Mouse (Mus musculus): ENCODE data around the gene Rnd1. TPM values are rescaled to one million over a fixed set of nuclear protein-coding genes. Genes with fewer than 3 reads are reported as not detected.
A peak's percentile ranks its signal among the peaks of the same experiment; 100 is the strongest.

Gene Rnd1
- total RNA-seq, 2 experiments from 2014 or later: 53.9 to 64.1 TPM

DNA sequence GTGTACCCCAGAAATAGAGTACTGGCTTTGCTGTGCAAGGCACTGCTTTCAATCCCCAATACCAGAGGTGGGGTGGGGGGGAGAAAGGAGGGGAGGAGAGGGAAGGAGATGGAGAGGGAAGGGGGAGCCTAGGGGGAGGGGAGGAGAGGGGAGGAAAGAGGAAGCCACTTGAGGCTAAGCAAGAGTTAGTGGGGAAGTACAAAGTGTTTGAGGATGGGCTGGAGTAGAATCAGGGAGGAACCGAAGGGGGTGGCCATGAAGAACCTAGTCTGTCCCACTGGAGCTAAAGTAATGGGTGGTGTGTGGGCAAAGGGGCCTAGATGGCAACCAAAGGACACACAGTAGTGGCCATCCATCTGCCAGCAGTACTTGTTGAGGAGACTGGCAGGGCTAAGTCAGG lies 6.5 kb upstream of the Rnd1 start:
- no peak for DNase-seq (ENCODE audit: low spot score in 2 of 2)
- intact Hi-C loops (cut with DNase I): no loop called here

DNA sequence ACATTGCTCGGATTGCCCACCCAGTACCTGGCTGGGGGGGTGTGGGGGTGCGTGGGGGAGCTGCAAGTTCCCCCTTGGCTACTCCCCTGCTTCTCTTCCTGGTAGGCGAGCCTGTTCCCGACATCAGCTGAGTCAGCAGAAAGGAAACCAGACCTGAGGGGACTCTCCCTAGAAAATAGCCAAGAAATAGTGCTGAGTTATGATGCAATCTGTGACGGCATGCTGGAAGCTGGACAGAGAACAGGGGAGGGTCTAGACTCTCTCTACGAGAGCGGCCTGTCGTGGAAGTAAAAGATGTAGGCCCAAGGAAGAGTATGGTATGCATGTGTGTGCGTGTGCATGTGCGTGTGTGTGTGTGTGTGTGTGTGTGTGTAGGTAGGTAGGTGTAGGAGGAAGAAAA lies 5.9 kb upstream of the Rnd1 start:
- no peak for DNase-seq (ENCODE audit: low spot score in 2 of 2)
- intact Hi-C loops (cut with DNase I): no loop called here

DNA sequence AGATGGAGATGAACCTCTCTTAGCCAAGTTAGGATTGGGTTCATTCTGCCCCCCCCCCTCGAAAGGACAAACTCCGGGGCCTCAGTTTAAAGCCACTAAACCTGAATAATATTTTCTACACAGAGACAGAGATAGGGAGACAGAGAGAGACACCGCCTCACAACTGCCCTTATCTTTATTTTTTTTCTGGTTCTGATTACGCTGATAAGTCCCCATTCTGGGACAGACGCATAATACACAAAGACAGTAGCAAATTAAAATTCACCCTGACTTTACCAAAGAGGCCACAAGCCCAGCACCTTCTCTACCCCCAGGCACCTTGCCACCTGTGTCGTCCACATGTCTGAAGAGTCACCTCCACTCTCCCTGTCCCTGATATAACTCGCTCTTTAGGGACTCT lies 4.4 kb upstream of the Rnd1 start:
- intact Hi-C loops (cut with DNase I): no loop called here
- DNase-seq (ENCODE audit: low spot score in 2 of 2): no peak

DNA sequence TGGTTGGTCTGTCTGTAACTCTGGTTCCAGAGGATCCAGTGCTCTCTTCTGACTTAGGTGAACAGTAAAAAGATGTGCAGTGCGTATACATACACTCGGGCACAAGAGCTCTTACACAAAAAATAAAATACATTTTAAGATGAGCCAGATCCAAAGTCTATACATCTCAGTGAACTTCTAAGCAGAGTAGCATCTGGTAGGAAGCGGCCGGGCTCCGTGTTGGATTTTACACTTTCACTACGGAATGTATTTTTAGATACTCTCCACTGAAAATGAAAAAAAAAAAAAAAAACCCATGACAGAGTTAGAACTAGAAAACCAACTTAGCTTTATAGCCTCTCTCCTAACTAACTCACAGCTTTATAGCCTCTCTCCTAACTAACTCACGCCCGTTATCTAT lies 3.4 kb upstream of the Rnd1 start:
- DNase-seq (ENCODE audit: low spot score in 2 of 2): no peak
- intact Hi-C loops (cut with DNase I): no loop called here

DNA sequence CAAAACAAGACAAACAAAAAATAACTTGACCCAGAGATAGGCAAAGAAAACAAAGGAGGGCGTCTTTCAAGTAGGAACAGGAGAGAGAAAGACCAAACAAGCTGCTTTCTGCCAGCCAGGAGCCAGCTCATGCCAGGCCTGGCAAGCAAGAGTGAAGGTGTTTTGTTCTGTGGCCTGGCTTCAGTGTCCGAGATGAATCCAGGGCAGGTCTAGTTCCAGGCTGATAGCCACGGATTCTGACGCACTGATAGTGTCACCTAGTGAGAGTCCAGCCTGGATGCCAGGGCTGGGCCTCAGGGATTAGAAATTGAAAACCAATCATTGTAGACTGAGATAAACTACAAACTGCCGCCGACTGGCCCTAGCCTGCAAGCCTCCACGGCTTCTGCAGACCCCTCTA lies 716 bp upstream of the Rnd1 start:
- intact Hi-C loops (cut with DNase I): no loop called here
- no peak for DNase-seq (ENCODE audit: low spot score in 2 of 2)

DNA sequence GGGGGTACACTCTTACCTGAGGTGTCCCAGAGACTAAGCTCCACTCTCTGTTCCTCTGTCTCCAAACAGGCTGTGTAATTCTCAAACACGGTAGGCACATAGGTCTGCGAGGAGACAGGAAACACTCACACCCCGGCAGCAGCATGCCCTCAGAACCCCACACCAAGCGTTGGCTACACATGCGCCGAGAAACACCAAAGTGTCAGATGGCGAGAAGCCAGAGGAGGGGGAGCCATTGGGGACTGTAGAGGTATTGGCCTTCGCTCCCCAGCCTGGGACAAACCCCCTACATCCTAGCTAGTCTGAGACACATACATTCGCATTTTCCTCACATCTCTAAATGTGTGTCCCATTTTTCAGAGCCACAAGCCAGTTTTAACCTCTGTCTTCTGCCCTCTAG lies 790 bp downstream of the Rnd1 start:
- intact Hi-C loops (cut with DNase I): no loop called here

DNA sequence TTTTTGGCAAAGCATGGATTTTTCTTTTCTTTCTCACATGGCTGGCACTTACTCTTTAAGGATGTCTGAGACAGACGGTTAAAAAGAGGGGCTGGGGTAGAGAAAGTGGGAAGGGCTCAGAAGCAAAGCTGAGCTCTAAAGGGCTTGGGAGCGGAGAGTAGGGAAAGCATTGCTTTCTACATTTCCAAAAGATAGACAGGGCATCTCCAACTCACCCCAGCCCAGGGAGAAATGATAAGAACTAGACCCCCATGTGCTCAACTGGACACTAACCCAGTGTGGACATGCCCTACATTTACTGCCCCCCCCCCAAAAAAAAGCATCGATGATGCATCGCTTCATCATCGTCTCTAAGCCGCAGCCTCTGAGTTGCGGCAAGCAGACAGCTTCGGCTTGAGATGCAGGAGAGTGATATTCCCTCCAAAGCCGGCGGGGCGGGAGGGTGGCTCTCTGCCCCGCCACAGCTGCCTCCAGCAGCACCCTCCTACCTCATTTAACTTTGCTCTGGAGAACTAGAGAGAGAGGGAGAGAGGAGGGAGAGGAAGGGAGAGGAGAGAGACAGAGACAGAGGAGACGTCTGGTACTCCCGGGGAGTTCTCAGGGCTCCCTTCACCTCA lies 1.5 kb downstream of the Rnd1 start:
- DNase-seq (ENCODE audit: low spot score in 2 of 2): no peak
- intact Hi-C loops (cut with DNase I): no loop called here

More for the DNA sequence above, 790 bp downstream of the Rnd1 start:
- no peak for DNase-seq (ENCODE audit: low spot score in 2 of 2)

DNA sequence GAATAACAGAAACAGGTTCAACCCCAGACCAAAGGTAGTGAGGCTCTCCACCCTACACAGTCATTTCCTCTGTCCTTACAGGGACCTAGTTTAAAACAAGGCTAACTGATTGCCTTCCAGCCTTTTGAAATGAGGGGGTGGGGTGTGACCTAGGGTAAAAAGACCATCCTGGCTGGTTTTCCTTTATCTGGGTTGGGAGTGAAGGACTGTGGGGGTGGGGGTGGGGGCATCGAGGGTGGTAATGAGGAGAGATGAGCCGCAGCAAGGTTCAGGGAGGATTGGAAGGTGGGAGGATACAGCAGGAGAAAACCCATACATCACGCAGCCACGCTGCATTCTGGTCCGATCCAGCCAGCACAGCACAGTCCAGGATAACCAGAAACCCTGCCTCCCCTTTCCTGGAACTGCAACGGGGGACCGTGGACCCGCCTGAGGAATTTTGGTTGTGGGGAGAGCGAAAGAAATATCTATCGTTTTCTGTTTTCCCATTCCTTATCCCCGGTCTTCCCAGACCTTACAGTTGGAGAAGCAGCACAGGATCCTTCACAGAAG lies 2.2 kb downstream of the Rnd1 start:
- intact Hi-C loops (cut with DNase I): no loop called here

DNA sequence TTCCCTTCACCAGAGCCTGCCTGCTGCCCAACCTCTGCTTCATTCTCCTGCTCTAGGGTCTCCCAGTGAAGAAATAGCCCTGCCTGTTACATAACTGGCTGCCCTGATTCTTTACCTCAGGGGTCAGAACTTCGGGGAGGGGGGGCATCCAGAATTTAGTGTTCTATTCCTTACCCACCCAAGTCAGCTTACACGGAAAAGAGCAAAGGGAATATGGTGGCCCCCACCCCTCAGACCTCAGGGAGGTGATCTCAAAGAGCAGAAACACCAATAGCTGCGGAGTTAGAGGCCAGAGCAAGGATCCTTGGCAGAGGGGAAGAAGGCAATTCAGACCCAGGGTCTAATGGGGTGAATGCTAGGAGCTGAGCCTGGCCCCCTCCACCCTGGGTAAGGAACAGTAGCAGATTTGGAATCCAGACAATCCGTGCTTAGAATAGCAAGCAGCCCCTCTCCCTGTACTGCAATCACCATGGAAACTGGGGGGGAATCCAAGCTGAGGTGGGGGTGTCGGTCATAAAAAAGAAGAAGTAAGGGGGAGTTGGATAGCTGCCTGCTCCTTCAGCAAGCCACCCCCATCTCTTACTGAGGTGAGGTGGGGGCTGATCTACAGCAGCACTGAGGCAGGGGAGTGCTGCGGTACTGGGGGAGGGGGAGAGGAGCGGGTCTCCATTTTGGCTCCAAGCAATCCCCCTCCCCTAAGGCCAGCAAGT lies 2.8 kb downstream of the Rnd1 start:
- intact Hi-C loops (cut with DNase I): no loop called here
- peak; percentile 71 to 78 for DNase-seq (ENCODE audit: low spot score in 2 of 2)

More for the DNA sequence above, 2.2 kb downstream of the Rnd1 start:
- DNase-seq (ENCODE audit: low spot score in 2 of 2): no peak

DNA sequence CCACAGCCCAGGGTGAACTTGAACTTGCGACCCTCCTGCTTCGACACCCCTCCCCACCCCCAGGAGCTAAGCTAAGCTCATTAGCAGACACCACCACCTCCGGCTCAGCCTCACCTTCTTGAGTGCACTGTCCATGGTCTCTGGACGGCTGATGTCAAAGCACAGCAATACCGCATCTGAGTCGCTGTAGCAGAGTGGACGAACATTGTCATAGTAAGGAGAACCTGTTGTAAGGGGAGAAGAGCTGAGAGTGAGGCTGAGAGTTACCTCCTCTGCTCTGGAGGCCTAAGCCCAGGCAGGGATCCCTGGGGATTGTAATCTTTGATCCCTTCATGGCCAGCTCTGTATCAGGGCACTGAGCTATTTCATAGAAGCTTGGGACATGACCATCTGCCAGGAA lies 3.5 kb downstream of the Rnd1 start:
- intact Hi-C loops (cut with DNase I): no loop called here
- no peak for DNase-seq (ENCODE audit: low spot score in 2 of 2)

DNA sequence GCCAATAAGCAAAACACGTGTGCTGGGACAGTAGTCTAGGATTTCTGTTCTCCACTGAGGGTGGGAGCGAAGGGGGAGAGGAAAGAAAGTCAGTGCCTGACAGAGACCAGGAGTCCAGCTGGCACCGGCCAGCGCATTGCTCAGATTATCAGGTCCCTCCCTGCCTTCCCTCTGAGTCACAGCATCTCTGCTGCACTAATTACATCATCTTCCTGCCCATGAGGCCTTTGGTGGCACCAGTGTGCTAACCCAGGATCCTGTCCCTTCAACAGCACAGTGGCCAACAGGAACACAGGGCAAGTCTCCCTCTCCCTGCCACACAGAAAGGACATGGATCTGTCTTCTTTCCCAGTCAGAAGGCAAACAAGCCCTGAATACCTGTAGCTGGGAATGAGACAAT lies 4.7 kb downstream of the Rnd1 start:
- intact Hi-C loops (cut with DNase I): no loop called here
- no peak for DNase-seq (ENCODE audit: low spot score in 2 of 2)

DNA sequence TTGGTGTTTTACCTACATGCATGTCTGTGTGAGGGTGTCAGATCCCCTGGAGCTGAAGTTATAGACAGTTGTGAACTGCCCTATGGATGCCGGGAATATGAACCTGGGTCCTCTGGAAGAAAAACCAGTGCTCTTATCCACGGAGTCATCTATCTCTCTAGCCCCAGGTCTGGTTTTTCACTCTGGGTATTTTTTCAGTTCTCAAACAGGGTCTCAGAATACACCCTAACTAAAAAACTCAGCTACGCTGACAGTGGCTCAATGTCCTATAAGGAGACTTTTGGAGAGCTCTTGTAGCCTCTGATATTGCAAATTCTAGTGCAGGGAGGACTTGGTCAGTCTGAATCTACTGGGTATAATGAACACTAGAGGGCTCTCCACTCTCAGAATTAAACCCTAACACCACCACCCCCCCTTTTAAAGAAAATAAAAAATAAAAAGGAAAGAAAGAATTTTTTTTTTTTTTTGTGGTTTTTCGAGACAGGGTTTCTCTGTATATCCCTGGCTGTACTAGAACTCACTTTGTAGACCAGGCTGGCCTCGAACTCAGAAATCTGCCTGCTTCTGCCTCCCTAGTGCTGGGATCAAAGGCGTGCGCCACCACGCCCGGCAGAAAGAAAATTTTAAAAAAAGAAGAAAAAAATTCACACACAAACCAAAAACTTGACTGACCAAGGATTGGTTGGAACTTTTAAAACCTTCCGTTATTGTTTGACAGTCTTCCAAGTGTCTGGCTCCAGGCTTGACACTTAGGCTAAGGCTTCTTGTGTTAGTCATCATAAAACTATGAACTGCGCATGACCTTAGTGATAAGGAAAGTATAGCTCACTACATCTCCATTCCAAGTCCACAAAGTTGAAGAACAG lies 13.0 kb downstream of the Rnd1 start:
- no peak for DNase-seq (ENCODE audit: low spot score in 2 of 2)
- intact Hi-C loops (cut with DNase I): loop anchor here (2.0 to 5.0 kb wide), 2 partner anchors 35 to 123 kb away; partner anchors contain the start of gene Wnt1

DNA sequence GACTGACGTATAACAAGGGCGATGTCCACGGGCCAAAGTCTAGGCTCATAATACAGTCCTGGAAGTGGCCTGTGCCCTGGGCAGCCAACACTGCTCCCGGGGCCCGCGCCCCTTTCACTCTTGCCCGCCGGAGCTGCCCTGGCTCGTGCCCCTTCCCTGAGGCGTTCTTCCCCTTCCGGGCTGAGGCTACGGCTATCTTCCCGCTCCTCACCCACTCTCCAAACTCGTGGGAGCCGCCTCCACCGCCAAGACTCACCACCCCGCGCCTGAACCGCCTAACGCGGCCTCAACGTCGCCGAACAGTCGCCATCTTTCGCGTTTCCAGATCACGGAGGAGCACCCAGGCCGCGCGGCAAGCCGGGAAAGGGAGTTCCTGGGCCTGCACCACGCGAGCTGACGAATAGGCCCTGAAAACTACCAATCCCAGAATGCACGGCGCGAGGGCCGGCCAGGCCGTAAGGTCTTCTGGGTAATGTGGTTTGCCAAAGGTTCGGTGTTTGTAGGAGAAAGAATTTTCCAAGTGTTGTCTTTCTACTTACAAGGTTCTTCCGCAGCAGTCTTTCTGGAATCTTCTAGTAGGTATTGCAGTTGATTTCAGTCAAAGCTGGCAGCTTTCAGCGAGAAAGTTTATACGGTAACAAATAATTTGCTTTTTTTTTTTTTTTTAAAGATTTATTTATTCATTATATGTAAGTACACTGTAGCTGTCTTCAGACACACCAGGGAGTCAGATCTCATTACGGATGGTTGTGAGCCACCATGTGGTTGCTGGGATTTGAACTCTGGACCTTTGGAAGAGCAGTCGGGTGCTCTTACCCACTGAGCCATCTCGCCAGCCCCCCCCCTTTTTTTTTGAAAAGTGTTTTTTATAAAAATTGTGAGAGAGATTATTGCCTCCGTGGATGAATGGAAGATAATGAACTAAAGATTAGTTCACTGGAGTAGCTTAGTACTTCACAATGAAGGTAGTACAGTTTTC lies 14.4 kb downstream of the Rnd1 start, which contains the start of gene Ddx23:
Gene Ddx23 (minus strand): TSS at position 328 of the 979 bp plus-strand sequence.
- intact Hi-C loops (cut with DNase I): loop anchor here (1.0 to 5.0 kb wide), 2 partner anchors 29 to 124 kb away; partner anchors contain the start of gene Wnt1
- peak; percentile 97 for DNase-seq (ENCODE audit: low spot score in 2 of 2)

DNA sequence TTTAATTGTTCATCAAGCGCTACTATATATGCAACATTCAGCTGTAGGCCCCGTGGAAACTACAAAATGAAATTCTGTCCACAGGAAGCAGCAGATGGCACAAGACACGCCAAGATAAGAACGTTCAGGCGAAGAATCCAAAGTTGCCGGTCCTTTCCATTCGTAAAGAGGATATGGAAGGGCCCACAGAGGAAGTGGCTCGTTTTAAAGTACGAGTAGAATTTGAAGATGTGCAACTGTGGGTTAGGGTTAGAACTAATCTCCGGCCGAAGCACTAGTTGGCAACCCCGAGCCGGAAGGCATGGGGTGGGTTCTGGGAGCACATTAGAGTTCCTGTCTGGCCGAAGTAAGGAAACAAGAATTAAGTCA lies 15.1 kb downstream of the Rnd1 start:
- intact Hi-C loops (cut with DNase I): loop anchor here (1.0 to 5.0 kb wide), 2 partner anchors 28 to 125 kb away; partner anchors contain the start of gene Wnt1
- DNase-seq (ENCODE audit: low spot score in 2 of 2): no peak

DNA sequence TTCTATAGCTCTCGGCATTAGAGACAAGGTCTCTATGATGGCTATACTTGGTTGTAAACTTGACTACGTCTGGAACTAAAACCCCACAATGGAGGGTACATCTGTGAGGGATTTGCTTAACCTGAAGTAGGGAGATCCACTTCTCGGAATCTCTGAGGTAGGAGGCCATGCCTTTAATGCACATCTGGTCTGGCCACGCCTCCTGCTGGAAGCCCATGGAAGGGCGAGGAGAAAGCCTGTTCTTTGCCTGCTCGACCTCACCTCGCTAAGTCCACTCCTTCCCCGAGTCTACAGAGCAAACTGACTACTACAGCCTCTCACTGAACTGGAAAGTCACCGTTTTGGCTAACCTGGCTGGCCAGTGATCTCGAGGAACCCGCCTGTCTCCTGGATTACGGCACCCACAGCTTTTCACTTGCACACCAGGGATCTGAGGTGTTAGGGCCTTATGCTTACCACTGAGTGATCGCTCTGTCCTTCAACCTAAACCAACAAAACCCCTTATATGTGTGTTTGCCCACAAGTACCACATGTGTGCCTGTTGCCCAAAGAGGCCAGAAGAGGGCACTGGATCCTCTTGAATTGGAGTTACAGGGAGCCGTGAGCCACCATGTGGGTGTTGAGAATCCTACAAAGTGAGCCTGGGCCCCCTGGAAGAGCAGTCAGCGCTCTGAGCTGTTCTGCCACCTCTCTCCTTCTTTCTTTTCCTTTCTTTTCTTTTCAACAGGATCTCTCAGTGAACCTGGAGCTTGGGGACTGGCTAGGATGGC lies 20.1 kb downstream of the Rnd1 start:
- no peak for DNase-seq (ENCODE audit: low spot score in 2 of 2)
- intact Hi-C loops (cut with DNase I): no loop called here

DNA sequence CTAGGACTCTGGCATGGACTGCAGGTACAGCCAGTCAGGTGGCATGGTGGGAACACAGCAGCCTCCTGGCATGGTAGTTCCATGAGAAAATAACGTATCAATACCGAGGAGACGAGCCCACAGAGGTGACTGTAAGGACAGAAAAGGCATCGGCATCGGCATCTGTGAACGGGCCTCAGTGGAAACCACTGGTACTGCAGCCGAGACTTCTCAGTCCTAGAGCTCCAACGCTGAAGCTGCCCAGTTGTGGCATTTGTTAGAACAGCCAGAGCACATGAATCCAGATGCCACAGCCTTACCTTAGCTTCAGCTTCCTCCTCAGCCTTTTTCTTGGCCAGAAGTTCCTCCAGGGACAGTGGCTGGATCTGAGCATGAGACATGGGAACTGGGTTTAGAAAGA lies 25.1 kb downstream of the Rnd1 start:
- intact Hi-C loops (cut with DNase I): no loop called here
- DNase-seq (ENCODE audit: low spot score in 2 of 2): no peak

DNA sequence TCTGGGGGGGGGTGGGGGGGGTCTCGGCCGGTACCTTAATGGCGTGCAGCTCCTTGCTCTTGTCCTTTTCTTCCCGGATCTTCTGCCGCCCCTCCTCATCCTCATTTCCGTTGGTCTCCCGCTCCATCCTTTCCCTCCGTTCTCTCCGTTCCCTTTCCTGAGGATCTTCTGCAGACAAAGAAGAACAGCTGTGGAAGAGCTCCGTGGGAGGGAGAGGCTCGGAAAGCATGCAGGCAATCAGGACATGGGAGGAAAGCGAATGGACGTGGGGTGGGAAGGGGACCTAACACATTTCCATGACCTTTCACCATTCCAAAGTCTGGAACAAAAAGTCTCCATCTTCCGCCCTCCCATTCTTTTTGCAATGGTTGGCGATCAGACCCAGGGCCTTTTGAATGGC lies 25.8 kb downstream of the Rnd1 start:
- no peak for DNase-seq (ENCODE audit: low spot score in 2 of 2)
- intact Hi-C loops (cut with DNase I): no loop called here

DNA sequence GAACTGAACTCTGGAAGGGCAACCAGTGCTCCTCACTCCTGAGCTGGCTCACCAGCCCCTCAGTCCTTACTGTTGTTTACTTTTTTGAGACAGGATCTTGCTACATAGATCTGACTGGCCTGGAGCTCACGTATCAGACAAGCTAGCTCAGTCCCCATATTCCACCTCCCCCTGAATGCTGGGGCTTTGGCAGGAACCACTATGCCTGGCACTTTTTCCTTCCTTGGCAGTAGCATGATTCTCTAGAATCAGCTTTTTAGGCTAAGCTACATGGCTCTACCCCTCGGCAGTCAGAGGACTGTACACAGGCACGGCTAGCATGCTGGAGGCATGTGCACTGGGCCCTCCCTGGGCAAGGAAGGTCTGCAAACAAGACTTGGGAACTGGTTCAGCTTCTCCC lies 29.2 kb downstream of the Rnd1 start:
- no peak for DNase-seq (ENCODE audit: low spot score in 2 of 2)

More for the DNA sequence above, 29.2 kb downstream of the Rnd1 start:
- intact Hi-C loops (cut with DNase I): no loop called here
